Mouse (Mus musculus) ovary, postnatal 36 days (tissue): Measurements from ENCODE around the gene Dnaja1.

Source experiments
- DNase-seq: peaks from one replicate; pipeline ENCODE4 v3.0.0; 2022; ENCODE audit warnings: low spot score, mixed read lengths

Gene Dnaja1

DNA sequence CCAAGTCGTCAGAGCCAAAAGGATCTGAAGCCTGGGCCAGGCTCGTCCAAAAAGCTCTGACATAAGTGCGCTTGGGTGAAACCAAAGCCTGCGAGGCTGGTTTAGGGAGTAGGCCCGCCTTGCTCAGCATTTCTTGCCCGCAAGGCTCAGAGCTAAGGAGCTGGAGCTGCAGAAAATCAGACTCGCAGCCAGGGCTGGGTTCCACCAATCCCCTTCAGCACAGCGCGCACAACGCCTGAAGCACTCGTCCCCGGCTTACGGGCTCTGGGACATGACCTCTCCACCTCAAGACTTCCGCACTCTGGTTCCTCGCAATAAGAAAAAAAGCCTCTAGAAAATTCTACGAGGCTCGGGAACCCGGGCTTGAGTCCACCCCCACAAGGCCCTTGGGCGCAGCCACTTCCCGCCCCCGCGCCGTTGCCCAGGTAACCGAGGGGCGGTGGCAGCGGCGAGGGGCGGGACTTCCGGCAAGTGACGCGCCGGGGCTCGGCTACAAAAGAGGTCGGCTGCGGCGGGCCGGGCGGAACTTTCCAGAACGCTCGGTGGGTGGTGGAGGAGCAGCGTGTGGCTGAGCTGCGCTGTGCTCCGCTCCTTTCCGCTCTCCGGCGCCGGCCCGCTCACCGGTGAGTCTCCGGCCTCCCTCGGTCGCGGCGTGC lies at the start of gene Dnaja1:
TSS of gene Dnaja1 (plus strand) at position 140 of the 656 bp plus-strand sequence.
- DNase-seq, result peak; percentile 99

GRCm38 (mm10) chr4:40673526-40673925 lies 48.4 kb upstream of the Dnaja1 start:
- DNase-seq, result no peak

GRCm38 (mm10) chr4:40676338-40676737 lies 45.6 kb upstream of the Dnaja1 start:
- no peak for DNase-seq

DNA sequence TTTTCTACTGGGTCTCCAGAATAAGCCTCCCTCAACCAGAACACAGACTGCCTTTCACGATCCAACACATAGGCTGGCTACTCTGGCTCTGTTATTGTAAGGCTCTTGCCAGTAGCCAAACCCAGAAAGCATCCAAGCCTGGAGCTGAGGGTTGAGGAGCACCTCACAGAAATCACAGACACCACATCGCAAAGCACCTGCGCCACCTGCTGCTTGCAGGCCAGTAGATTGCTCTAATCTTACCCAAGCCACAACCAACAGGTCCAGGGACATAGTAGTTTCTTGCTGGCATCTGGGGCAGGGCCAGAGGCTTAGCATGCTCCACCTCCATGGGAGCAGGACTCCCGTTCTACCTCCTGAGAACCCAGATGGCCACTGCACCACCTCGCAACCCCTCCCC lies 44.8 kb upstream of the Dnaja1 start:
- peak; percentile 45 for DNase-seq

DNA sequence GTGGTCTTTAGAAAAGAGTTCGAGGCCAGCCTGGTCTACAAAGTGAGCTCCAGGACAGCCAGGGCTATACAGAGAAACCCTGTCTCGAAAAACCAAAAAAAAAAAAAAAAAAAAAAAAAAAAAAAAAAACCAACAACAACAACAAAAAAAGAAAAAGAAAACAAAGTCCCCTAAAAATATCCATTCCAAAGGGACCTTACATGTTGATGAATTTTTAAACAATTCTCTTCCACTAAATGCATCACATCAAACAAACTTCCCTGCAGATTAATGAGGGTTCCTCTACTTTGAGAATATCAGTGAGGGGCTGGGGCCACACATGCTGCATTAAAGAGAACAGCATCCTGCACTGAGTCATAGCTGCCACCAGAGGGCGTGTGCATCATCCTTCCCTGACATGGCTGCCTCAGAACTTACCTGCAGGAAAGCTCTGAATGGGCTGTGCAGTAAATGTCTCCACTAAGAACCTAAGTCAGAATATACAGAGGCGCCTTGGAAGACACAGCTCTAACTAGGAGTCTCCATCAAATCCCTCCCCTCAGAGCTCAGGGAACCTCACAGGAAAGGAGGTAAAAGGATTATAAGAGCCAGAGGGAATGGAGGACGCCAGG lies 41.6 kb upstream of the Dnaja1 start:
- no peak for DNase-seq

GRCm38 (mm10) chr4:40681908-40682307 lies 40.0 kb upstream of the Dnaja1 start:
- peak; percentile 32 for DNase-seq

- DNase-seq, result no peak
Measured at GRCm38 (mm10) chr4:40682359-40682758, 39.6 kb upstream of the Dnaja1 start.

DNA sequence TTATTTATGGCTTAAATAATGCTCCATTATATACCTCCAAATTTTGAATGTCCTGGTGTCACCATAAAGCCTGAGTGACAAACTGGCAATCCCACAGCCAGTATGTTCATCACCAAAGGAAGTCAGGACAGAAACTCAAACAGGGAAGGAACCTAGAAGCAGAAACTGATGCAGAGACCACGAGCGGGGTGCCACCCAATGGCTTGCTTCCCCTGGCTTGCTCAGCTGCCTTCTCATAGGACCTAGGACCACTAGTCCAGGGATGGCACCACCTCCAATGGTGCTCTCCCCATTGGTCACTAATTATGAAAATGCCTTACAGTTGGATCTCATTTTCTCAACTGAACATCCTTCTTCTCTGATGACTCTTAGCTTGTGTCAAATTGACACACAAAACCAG lies 38.6 kb upstream of the Dnaja1 start:
- DNase-seq, result no peak

DNA sequence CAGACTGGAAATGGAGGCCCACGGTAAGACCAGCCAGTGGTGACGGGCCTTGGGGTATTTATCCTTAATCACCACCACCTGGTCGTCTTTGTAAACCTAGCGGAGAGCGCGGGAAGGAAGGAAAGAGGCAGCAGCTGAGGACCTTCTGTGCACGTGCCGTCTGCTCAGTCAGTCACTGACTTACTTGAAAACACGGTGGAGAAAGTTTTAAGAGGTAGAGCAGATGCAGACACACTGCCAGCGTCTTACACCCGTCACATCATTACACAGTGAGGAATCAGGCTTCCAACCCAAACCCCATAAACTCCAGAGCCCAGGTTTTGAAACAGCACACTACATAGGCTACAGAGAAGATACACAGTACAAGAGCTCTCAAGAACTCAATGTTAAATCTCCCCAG lies 30.9 kb upstream of the Dnaja1 start:
- no peak for DNase-seq

- DNase-seq, result no peak
Measured at GRCm38 (mm10) chr4:40697059-40697458, 24.9 kb upstream of the Dnaja1 start.

DNA sequence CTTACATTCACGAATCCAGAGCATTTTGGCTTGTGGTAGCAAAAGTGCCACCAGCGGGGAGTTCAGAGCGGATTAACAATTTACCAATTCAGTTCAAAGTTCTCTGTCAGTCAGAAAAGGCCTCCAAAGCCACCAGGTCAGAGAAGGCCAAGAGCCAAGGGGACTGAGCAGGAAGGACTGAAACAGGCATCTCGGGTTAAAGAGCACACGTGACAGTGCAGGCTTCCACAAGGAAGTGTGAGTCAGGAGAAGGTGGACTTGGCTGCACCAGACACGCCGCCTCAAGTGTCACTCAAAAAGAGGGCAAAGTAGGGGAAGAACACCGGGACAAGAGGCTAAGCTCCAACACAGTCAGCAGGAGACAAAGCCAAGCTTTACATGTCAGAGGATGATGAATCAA lies 21.7 kb upstream of the Dnaja1 start:
- DNase-seq, result no peak

GRCm38 (mm10) chr4:40701796-40702195 lies 20.2 kb upstream of the Dnaja1 start:
- no peak for DNase-seq

- DNase-seq, result peak; percentile 93
Measured at GRCm38 (mm10) chr4:40702797-40703709, 18.9 kb upstream of the Dnaja1 start, which contains the start of gene Aptx. Gene Aptx (minus strand): TSS chr4:40703194.

DNA sequence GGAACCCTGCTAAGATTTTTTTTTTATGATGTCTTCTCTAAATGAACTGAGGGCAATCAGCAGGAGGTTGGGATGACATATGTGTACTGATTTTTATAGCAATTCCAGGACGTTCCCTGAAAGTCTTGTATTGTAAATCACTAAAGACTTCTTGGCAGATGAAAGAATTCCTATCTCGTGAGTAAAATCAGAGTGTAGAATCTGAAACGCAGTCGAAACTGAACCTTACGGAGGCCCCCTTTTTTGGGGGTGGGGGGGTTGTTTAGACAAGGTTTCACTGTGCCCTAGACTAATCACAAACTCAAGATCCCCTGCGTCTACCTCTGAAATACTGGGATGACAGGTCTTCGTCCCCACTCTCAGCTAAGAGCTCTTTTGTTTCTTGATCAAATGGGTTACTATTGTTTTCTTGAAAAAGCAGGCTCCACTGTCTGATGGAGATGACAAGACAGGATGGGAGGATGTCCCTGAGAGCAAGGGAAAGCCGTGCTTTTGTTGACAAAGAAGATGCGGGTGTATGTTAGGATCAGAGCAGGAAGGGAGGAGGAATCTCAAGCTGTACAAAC lies 18.2 kb upstream of the Dnaja1 start:
- no peak for DNase-seq

DNA sequence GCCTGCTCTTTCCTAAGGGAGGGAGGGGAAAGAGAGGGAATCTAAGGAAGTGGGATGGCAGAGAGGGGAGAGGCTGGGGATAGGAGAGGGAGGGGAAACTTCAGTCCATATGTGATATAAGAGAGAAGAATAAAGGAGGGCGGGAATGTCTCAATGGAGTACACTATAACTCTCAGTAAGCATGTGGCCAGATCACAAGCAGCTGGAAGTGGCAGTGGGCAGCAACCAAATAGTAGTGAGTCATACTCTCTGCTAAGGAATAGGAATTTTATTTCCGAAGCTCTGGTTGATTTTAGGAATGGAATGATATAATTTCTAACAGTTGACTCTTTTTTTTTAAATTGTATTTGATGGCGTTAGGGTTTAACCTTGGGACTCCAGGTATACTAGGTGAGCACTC lies 4.8 kb upstream of the Dnaja1 start:
- DNase-seq, result no peak

GRCm38 (mm10) chr4:40720910-40721309 lies 1.0 kb upstream of the Dnaja1 start:
- DNase-seq, result no peak

- DNase-seq, result peak; percentile 81
Measured at GRCm38 (mm10) chr4:40722687-40723460, 924 bp downstream of the Dnaja1 start.

DNA sequence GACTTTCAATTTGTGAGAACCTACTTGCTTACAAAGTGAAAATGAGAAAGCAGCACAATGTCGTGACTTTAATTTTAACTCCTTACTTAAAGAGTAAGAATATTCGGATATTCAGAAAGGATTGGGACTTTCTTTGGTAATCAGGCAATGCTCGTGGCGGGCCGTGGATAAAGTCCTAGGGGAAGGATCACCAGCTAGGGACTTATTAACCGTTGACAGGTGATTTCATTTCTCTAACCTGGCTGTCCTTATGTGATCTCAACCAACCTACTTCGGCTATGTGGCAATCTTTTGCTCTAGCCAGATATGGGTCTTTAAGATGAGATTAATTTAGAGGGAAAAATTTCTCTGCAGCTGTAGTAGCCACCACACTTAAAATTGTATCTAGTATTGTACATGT lies 3.2 kb downstream of the Dnaja1 start:
- DNase-seq, result no peak

DNA sequence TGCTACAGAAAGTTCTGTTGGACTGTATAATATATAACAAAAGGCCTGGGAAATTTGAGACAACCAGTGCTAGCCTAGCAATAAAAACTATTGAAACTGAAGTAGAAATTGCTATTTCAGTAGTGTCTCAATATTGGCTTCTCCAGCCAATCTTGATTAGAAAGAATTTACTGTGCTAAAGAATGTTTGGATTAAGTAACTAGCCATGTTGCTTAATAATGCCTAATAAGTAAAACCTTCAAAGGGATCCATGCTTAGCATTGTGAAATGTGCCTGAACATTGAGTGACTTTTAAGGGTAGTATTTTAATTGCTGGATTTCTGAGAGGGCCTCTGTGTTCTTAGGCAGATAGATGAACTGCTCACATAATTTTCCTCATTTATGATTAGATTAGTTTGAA lies 3.6 kb downstream of the Dnaja1 start:
- DNase-seq, result no peak

- DNase-seq, result no peak
Measured at GRCm38 (mm10) chr4:40727247-40727646, 5.3 kb downstream of the Dnaja1 start.

- DNase-seq, result no peak
Measured at GRCm38 (mm10) chr4:40731262-40731661, 9.3 kb downstream of the Dnaja1 start.

GRCm38 (mm10) chr4:40735351-40735750 lies 13.4 kb downstream of the Dnaja1 start:
- DNase-seq, result no peak
